Mouse (Mus musculus): ENCODE measurements at regions not wholly inside any gene's neighbourhood (a gene's known extent, or its start where the extent isn't known, plus 50 kb on each side); places are given as distances from the start of the nearest gene placed in this dataset.
"Not testable (repeated sequence)": the region's sequence is repeated elsewhere in the genome, so short reads cannot be mapped to it uniquely, and the experiment has no call there.

DNA sequence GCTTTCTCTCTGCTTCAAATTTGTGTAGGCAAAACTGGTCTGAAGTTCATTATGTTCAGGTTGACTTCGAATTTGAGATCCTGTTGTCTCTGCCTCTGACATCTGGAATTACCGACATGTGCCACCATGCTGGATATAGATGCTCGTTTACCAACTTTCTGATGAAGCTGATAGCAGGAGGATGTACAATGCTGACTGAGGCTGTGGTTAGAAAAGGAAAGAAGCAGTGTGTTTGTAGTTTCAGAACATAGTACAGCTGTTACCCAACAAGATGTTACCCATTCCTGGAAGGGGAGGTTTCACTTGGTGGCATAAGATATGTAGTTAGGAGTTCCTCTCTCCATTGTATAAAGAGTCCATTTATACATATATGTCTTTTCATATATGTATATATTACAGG lies 730.5 kb downstream of the Dad1 start:
- not testable (repeated sequence) for H3K4me1 ChIP-seq (ENCODE audit: control insufficient read depth, insufficient read depth, low read length); H3K27me3 ChIP-seq (ENCODE audit: control insufficient read depth, insufficient read depth, low read length); DNase-seq (ENCODE audit: low spot score); ATAC-seq (ENCODE audit: low FRiP score, low read depth); H3K4me3 ChIP-seq (replicated peaks; ENCODE audit: low read length); H3K36me3 ChIP-seq (ENCODE audit: control insufficient read depth, insufficient read depth, low read length); H3K27ac ChIP-seq (replicated peaks; ENCODE audit: low read depth, low read length); H3K4me2 ChIP-seq (replicated peaks; ENCODE audit: low read depth, low read length, severe bottlenecking); H3K9me3 ChIP-seq (ENCODE audit: control insufficient read depth, low read length); H3K9ac ChIP-seq (ENCODE audit: low read depth, low read length, severe bottlenecking)
- WGBS, result no CpG with 5 or more reads among the region's 3 CpGs

DNA sequence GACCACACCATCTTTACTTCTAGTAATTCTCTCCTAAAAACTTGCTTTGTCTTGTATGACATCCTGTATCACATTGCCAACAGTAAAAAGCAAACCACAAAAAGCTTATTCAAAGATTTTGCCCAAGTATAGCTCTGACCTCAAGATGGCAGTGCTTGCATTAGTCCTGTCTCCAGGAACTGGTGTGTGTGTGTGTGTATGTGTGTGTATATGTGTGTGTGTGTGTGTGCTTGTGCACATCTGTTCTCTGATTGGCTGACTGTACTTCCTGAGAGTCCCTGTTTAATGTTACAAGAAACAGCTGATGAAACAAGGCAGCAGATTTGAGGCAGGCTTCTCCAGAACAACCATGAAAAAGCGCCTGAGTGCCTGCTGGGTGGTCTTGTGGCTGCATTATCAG lies 735.0 kb downstream of the Dad1 start:
- H3K36me3 ChIP-seq (ENCODE audit: control insufficient read depth, insufficient read depth, low read length); H3K9ac ChIP-seq (ENCODE audit: low read depth, low read length, severe bottlenecking); H3K27me3 ChIP-seq (ENCODE audit: control insufficient read depth, insufficient read depth, low read length); H3K4me3 ChIP-seq (replicated peaks; ENCODE audit: low read length); H3K9me3 ChIP-seq (ENCODE audit: control insufficient read depth, low read length); DNase-seq (ENCODE audit: low spot score); ATAC-seq (ENCODE audit: low FRiP score, low read depth); H3K4me2 ChIP-seq (replicated peaks; ENCODE audit: low read depth, low read length, severe bottlenecking); H3K4me1 ChIP-seq (ENCODE audit: control insufficient read depth, insufficient read depth, low read length); H3K27ac ChIP-seq (replicated peaks; ENCODE audit: low read depth, low read length): not testable (repeated sequence)
- WGBS, result no CpG with 5 or more reads among the region's 1 CpGs

DNA sequence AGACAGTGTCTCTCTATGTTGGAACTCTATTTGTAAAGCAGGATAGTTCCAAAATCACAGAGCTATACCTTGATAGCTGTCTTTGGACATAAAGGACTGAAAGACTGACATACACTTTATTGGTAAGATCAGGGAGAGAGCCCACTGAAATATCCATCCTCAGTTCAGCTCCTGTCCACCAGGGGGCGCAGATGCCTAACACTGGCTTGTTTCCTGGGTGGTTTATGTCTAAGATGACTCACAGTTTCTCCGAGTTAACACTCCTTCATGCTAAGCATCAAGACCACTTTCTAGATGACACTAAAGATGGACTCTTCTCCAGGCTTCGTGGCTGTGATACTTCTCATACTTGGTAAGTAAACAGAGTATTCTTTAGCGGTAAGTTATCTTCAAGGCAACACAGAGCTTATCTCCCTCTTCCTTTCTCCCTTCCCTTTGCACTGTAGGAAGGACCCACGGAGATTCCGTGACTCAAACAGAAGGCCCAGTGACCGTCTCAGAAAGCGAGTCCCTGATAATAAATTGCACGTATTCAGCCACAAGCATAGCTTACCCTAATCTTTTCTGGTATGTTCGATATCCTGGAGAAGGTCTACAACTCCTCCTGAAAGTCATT lies 737.2 kb downstream of the Dad1 start:
- not testable (repeated sequence) for H3K36me3 ChIP-seq (ENCODE audit: control insufficient read depth, insufficient read depth, low read length); ATAC-seq (ENCODE audit: low FRiP score, low read depth); DNase-seq (ENCODE audit: low spot score); H3K27ac ChIP-seq (replicated peaks; ENCODE audit: low read depth, low read length); H3K4me2 ChIP-seq (replicated peaks; ENCODE audit: low read depth, low read length, severe bottlenecking); H3K9ac ChIP-seq (ENCODE audit: low read depth, low read length, severe bottlenecking); H3K27me3 ChIP-seq (ENCODE audit: control insufficient read depth, insufficient read depth, low read length); H3K4me3 ChIP-seq (replicated peaks; ENCODE audit: low read length); H3K9me3 ChIP-seq (ENCODE audit: control insufficient read depth, low read length); H3K4me1 ChIP-seq (ENCODE audit: control insufficient read depth, insufficient read depth, low read length)
- WGBS, result no CpG with 5 or more reads among the region's 10 CpGs

DNA sequence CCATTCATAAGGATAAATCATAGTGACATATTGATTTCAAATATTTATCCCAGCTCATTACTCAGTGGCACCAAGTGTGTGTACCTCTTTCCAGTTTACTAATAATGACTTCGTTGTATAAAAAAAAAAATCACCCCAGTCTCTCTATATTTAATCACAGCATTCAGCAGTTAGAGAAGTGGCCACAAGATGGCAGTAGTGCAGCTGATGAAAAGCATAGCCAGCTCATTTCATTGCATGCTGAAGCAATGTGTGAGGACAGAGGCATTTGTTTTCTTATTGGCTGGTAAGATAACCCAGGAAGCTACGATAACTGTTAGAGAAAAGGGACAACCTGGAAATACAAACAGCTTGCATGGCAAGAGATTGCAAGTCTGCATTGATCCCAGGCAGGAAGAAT lies 748.5 kb downstream of the Dad1 start:
- not testable (repeated sequence) for ATAC-seq (ENCODE audit: low FRiP score, low read depth); H3K9me3 ChIP-seq (ENCODE audit: control insufficient read depth, low read length); H3K4me3 ChIP-seq (replicated peaks; ENCODE audit: low read length); H3K4me1 ChIP-seq (ENCODE audit: control insufficient read depth, insufficient read depth, low read length); H3K9ac ChIP-seq (ENCODE audit: low read depth, low read length, severe bottlenecking); H3K36me3 ChIP-seq (ENCODE audit: control insufficient read depth, insufficient read depth, low read length); H3K27me3 ChIP-seq (ENCODE audit: control insufficient read depth, insufficient read depth, low read length); H3K4me2 ChIP-seq (replicated peaks; ENCODE audit: low read depth, low read length, severe bottlenecking); H3K27ac ChIP-seq (replicated peaks; ENCODE audit: low read depth, low read length)
- WGBS, result 59% methylated on average over 1 of the region's 2 CpGs
- peak; percentile 16 for DNase-seq (ENCODE audit: low spot score)

DNA sequence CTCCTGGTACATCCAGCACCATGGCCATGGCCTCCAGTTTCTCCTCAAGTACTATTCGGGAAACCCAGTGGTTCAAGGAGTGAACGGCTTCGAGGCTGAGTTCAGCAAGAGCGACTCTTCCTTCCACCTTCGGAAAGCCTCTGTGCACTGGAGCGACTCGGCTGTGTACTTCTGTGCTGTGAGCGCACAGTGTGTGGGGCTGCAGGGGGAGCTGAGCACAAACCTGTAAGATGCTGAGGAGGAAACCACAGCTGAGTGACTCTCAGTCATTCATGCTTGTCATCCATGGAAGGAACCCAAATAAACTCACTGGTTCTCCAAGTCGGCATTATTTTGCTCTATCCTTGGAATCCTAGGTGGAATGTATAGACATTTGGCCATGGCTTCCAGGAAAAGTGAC lies 765.5 kb downstream of the Dad1 start:
- not testable (repeated sequence) for H3K9ac ChIP-seq (ENCODE audit: low read depth, low read length, severe bottlenecking); ATAC-seq (ENCODE audit: low FRiP score, low read depth); H3K36me3 ChIP-seq (ENCODE audit: control insufficient read depth, insufficient read depth, low read length); DNase-seq (ENCODE audit: low spot score); H3K27me3 ChIP-seq (ENCODE audit: control insufficient read depth, insufficient read depth, low read length); H3K9me3 ChIP-seq (ENCODE audit: control insufficient read depth, low read length); H3K4me1 ChIP-seq (ENCODE audit: control insufficient read depth, insufficient read depth, low read length); H3K4me3 ChIP-seq (replicated peaks; ENCODE audit: low read length); H3K4me2 ChIP-seq (replicated peaks; ENCODE audit: low read depth, low read length, severe bottlenecking); H3K27ac ChIP-seq (replicated peaks; ENCODE audit: low read depth, low read length)
- 95% methylated on average over 5 of the region's 9 CpGs for WGBS

DNA sequence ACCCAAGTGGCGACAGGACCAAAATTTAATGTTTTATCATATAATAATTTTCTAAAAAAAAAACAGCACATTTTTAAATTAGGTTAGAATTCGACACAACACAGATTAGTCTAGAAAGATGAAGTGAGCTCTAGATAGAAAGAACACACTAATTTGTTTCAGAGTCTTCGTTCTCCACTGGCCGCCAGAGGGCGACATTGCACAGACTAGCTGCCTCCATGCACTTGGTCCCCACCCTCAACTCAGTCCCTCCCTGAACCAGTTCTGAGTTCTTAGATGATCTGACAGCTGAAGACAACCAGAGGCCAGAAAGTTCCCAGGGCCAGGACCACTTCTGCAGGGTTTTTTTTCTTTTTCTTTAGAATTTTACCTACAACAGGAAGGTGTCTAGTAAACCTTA lies 766.3 kb downstream of the Dad1 start:
- H3K4me1 ChIP-seq (ENCODE audit: control insufficient read depth, insufficient read depth, low read length); H3K36me3 ChIP-seq (ENCODE audit: control insufficient read depth, insufficient read depth, low read length); H3K9ac ChIP-seq (ENCODE audit: low read depth, low read length, severe bottlenecking); H3K27ac ChIP-seq (replicated peaks; ENCODE audit: low read depth, low read length); DNase-seq (ENCODE audit: low spot score); H3K4me2 ChIP-seq (replicated peaks; ENCODE audit: low read depth, low read length, severe bottlenecking); H3K27me3 ChIP-seq (ENCODE audit: control insufficient read depth, insufficient read depth, low read length); H3K9me3 ChIP-seq (ENCODE audit: control insufficient read depth, low read length); ATAC-seq (ENCODE audit: low FRiP score, low read depth); H3K4me3 ChIP-seq (replicated peaks; ENCODE audit: low read length): not testable (repeated sequence)
- 43% methylated on average over 5 of the region's 5 CpGs for WGBS

DNA sequence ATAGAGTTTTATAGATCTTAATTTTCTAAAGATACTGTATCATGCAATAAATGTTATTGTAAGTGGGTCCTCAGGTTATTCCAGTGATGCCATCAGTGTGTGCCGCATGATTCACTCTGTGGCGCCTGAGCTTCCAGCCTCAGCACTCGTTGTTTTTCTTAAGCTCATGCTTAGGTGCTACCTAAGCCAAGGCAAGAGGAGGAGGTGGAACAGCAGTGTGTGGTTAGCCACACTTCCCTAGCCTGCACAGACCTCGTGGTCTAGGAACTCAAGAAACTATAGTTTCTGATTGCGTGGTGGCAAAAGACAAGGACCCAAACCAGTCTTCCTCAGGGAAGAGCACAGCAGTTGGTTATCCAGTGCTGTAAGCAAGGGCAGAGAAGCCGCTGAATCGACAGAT lies 779.7 kb downstream of the Dad1 start:
- H3K27ac ChIP-seq (replicated peaks; ENCODE audit: low read depth, low read length); DNase-seq (ENCODE audit: low spot score); H3K9me3 ChIP-seq (ENCODE audit: control insufficient read depth, low read length); H3K36me3 ChIP-seq (ENCODE audit: control insufficient read depth, insufficient read depth, low read length); H3K4me3 ChIP-seq (replicated peaks; ENCODE audit: low read length); H3K9ac ChIP-seq (ENCODE audit: low read depth, low read length, severe bottlenecking); H3K4me2 ChIP-seq (replicated peaks; ENCODE audit: low read depth, low read length, severe bottlenecking); ATAC-seq (ENCODE audit: low FRiP score, low read depth); H3K4me1 ChIP-seq (ENCODE audit: control insufficient read depth, insufficient read depth, low read length); H3K27me3 ChIP-seq (ENCODE audit: control insufficient read depth, insufficient read depth, low read length): not testable (repeated sequence)
- 91% methylated on average over 7 of the region's 7 CpGs for WGBS

DNA sequence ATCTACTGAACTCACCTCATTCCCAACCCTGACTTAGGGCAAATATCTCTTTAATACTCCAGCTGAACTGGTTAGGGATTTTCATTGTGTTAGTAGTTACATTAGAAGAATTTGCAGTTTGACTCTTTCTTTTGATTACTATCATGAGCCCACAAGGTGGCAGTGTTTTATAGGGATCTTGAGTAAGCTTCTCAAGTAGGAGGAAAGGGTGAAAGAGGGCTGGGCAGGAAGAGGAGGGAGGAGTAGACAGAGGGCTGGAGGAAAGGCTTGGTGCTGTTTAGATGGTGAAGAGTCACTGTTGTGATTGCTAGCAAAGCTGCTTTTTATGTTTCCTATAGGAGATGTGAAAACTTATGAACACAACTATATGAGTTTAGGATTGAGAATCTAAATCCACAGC lies 793.1 kb downstream of the Dad1 start:
- H3K9ac ChIP-seq (ENCODE audit: low read depth, low read length, severe bottlenecking); ATAC-seq (ENCODE audit: low FRiP score, low read depth): not testable (repeated sequence)

More for the DNA sequence above, 793.1 kb downstream of the Dad1 start:
- H3K4me3 ChIP-seq (replicated peaks; ENCODE audit: low read length); H3K27ac ChIP-seq (replicated peaks; ENCODE audit: low read depth, low read length); H3K4me1 ChIP-seq (ENCODE audit: control insufficient read depth, insufficient read depth, low read length); H3K4me2 ChIP-seq (replicated peaks; ENCODE audit: low read depth, low read length, severe bottlenecking); H3K27me3 ChIP-seq (ENCODE audit: control insufficient read depth, insufficient read depth, low read length); H3K36me3 ChIP-seq (ENCODE audit: control insufficient read depth, insufficient read depth, low read length); H3K9me3 ChIP-seq (ENCODE audit: control insufficient read depth, low read length); DNase-seq (ENCODE audit: low spot score): not testable (repeated sequence)
